Mouse (Mus musculus) limb, embryonic 12.5 days (tissue): Measurements from ENCODE around the gene Ccdc102a. TPM values are rescaled to one million over a fixed set of nuclear protein-coding genes. Genes with fewer than 3 reads are reported as not detected.

Experiments
- ATAC-seq: fragments of 200-750 bp; cut with Nextera tagmentation; 2 replicates; pipeline ENCODE4 v1.8.0; 2017; ENCODE audit warnings: low read depth, moderate TSS enrichment; ENCODE audit not compliant: insufficient number of reproducible peaks, insufficient read depth, low FRiP score, low TSS enrichment
- H3K27ac ChIP-seq: fragments of 300-500 bp; sonication (generic); 2 replicates; pipeline ENCODE4 v1.5.1; 2016; ENCODE audit warnings: mild to moderate bottlenecking, moderate library complexity
- H3K27me3 ChIP-seq: fragments of 300-500 bp; sonication (generic); 2 replicates; pipeline ENCODE4 v1.6.1; 2016; ENCODE audit warnings: mild to moderate bottlenecking, moderate library complexity
- H3K36me3 ChIP-seq: fragments of 300-500 bp; sonication (generic); 2 replicates; pipeline ENCODE4 v1.6.1; 2016; ENCODE audit warnings: mild to moderate bottlenecking, moderate library complexity
- H3K4me1 ChIP-seq: fragments of 300-500 bp; sonication (generic); replicated peaks from 2 replicates; pipeline ENCODE4 v1.6.1; 2016
- H3K4me2 ChIP-seq: fragments of 300-500 bp; sonication (generic); 2 replicates; pipeline ENCODE4 v1.6.1; 2016; ENCODE audit warnings: mild to moderate bottlenecking, moderate library complexity
- H3K4me3 ChIP-seq: fragments of 300-500 bp; sonication (generic); replicated peaks from 2 replicates; pipeline ENCODE4 v1.5.1; 2016; ENCODE audit warnings: mild to moderate bottlenecking
- H3K9ac ChIP-seq: fragments of 300-500 bp; sonication (generic); replicated peaks from 2 replicates; pipeline ENCODE4 v1.6.1; 2016; ENCODE audit warnings: mild to moderate bottlenecking, moderate library complexity
- H3K9me3 ChIP-seq: fragments of 300-500 bp; sonication (generic); 2 replicates; pipeline ENCODE4 v1.6.1; 2016; ENCODE audit warnings: mild to moderate bottlenecking, moderate library complexity
- WGBS: fragments of 180-500 bp; shearing (Covaris S2); methylation state at CpG from one replicate; pipeline ENCODE4 v1.1.7; 2016; 5-methylcytosine and 5-hydroxymethylcytosine counted together
- polyA plus RNA-seq: library from polyadenylated mRNA; unstranded; fragments of >200 nt; fragmentation: Nextera tagmentation; extraction: Ambion mirVana; gene quantifications from 2 replicates; pipeline ENCODE4 v1.2.1, GENCODE M21; 2016

Ccdc102a gene
- polyA plus RNA-seq, result 48.5 and 52.6 TPM in 2 replicates

DNA sequence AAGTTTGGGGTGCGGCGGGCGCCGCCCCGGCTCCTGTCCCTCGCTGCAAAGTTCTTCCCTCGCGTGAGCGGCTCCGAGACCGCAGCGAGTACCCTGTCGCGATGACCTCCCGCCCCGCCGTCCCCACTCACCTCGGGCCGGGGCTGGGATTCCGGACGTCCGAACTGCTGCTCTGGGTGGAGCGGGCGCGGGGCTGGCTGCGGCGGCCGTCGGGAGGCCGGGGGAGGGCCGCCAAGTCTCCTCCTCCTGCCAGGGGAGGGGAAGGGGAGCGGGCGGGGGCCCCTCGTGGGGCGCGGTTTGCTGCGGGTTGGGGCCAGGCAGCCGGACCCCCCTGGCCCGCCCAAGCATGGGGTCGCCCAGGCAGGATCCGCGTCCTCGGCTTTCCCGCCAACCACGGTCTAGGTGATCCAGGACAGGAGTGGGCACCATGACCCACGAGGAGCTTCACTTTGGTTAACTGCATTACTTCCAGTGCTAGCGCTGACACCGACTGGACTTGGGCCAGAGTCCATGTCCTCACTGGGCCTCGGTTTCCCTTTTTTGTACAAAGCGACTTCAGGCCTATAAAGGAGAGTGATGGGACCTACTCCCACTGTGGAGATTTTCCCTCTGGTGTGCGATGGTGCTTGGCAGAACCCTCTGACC lies at the start of gene Ccdc102a:
Gene Ccdc102a, minus strand, starts transcription at position 248 of the 645 bp plus-strand sequence.
- Histone ChIP-seq H3K4me1 (peaks cover 40% of the 10 kb centered on the region), H3K4me2 (peak within 1 kb of the TSS; percentile 78), H3K4me3 (peak within 1 kb of the TSS; percentile 82), H3K27me3 (peaks cover 9% of the 10 kb centered on the region), H3K36me3 (peaks cover 3% of the 10 kb centered on the region), H3K9me3 (no peaks in the 10 kb centered on the region), H3K9ac (peak within 1 kb of the TSS; percentile 89), H3K27ac (peak within 1 kb of the TSS; percentile 90)
- 3% methylated on average over 45 of the region's 51 CpGs for WGBS
- ATAC-seq, result peak; percentile 28

DNA sequence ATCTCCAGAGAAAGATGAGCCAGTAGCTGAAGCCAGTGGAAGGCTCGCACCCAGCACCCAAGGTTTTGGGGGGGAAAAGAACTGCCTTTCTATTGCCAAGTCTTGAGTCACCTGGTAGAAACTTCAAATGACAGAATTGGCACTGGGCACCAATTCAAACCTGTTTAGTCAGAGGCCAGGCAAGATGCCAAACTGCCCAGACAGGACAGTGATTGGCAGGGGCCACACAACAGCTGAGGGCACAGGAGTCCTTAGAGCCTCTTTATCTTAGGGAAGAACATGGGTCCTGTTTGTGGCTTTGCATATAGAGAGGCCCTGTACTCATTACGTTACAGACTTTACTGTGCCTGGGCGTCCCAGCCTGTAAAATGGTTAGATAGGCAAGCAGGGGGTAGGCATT lies 49.7 kb upstream of the Ccdc102a start:
- no peaks in the 10 kb centered on the region for H3K36me3 ChIP-seq
- H3K27me3 ChIP-seq, result no peaks in the 10 kb centered on the region
- no peak for ATAC-seq
- 73% methylated on average over 3 of the region's 3 CpGs for WGBS
- H3K9ac ChIP-seq, result no peak overlapping the region
- H3K4me2 ChIP-seq, result no peak overlapping the region
- no peak overlapping the region for H3K4me3 ChIP-seq
- no peak overlapping the region for H3K27ac ChIP-seq
- H3K4me1 ChIP-seq, result no peaks in the 10 kb centered on the region
- no peaks in the 10 kb centered on the region for H3K9me3 ChIP-seq

DNA sequence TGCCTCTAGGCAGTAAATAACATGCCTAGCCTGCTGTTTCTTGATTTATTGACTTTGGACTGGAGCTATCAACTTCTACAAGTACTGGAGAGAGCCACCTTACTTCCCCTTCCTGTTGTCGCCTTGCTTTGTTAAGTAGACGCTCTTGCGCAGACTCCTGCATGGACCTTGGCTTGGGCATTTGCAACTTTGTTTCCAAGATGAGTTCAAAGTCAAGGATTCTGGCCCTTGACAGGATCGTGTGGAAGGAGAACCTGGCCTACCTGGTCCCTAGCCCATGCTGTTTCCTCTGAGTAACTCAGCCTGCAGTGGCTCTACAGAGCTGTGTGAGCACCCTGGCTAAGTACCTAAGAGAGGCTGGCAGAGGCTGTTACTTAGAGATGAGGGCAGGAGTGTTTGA lies 49.2 kb upstream of the Ccdc102a start:
- Histone ChIP-seq H3K4me1 (0 out of 2 replicates have a peak, but pooled peaks cover 3% of the 10 kb centered on the region), H3K4me3 (no peak overlapping the region), H3K9me3 (no peaks in the 10 kb centered on the region), H3K27me3 (no peaks in the 10 kb centered on the region), H3K36me3 (no peaks in the 10 kb centered on the region), H3K4me2 (no peak overlapping the region), H3K9ac (no peak overlapping the region), H3K27ac (no peak overlapping the region)
- WGBS, result 75% methylated on average over 4 of the region's 4 CpGs
- no peak for ATAC-seq

DNA sequence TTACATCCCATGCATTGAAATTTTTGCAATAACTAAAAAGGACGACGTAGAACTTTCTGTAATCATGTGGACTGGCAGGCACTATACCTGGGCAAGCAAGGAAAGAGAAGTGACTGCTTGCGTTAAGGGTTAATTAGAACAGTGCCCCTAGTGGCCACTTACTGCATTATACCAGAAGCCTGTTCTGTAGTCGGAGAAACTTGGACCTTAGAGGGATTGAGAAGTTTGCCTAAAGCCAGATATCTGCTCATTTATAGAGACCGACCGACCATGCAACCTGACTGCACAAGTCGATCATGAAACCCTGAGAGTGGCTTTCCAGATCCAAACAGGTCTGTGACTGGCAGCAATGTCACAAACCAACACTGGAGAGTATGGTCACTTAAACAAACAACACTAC lies 48.7 kb upstream of the Ccdc102a start:
- H3K4me2 ChIP-seq, result no peak overlapping the region
- no peaks in the 10 kb centered on the region for H3K27me3 ChIP-seq
- no peak overlapping the region for H3K4me3 ChIP-seq
- H3K27ac ChIP-seq, result no peak overlapping the region
- 26% methylated on average over 7 of the region's 7 CpGs for WGBS
- H3K36me3 ChIP-seq, result no peaks in the 10 kb centered on the region
- no peak overlapping the region for H3K9ac ChIP-seq
- ATAC-seq, result no peak
- H3K4me1 ChIP-seq, result peaks cover 3% of the 10 kb centered on the region; the same call in 1 of the 2 replicates
- H3K9me3 ChIP-seq, result no peaks in the 10 kb centered on the region

DNA sequence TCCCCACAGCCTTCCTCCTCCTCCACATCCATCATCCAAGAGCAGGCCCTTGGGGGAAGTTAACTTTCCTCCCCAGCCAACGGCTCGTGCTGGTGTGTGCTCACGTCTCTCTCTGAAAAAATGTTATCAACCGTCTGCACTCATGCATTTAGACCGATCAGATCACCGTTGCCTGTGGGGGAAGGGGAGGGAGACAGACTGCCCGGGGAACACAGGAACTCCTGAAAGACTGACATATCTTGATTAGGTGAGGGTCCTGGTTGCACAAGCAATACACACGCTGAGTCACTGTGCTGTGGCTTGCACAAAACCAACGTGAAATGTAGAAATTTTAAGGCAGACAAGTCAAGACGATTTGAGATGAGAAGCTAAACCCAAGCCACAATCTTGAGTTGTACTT lies 46.9 kb upstream of the Ccdc102a start:
- WGBS, result 60% methylated on average over 10 of the region's 10 CpGs
- H3K9ac ChIP-seq, result no peak overlapping the region
- H3K4me2 ChIP-seq, result no peak overlapping the region
- H3K27me3 ChIP-seq, result no peaks in the 10 kb centered on the region
- no peak for ATAC-seq
- H3K27ac ChIP-seq, result no peak overlapping the region
- H3K9me3 ChIP-seq, result no peaks in the 10 kb centered on the region
- no peaks in the 10 kb centered on the region for H3K36me3 ChIP-seq
- H3K4me1 ChIP-seq, result peaks cover 3% of the 10 kb centered on the region; the same call in 1 of the 2 replicates
- no peak overlapping the region for H3K4me3 ChIP-seq

DNA sequence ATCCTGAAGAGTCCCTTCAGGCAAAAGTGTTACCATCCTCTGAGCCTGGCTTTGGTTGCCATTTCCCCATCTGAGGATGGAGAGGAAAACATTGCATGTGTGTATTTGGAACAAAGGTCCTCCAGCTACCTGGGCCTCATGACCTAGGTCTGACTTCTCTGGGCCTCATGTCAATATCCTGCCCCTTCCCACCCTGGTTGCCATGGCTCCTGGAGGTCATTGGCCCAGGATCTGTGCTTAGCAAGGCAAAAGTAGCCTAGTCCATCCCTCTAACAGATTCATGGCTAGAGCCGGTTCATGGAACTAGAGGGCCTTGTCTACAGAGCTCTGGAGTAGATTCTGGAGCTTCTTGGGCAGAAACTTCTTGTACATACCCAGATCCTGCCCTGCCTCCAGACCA lies 44.3 kb upstream of the Ccdc102a start:
- no peak overlapping the region for H3K9ac ChIP-seq
- peaks cover 3% of the 10 kb centered on the region; the same call in 1 of the 2 replicates for H3K4me1 ChIP-seq
- H3K9me3 ChIP-seq, result no peaks in the 10 kb centered on the region
- WGBS, result 80% methylated on average over 1 of the region's 1 CpGs
- no peaks in the 10 kb centered on the region for H3K36me3 ChIP-seq
- no peaks in the 10 kb centered on the region for H3K27me3 ChIP-seq
- no peak overlapping the region for H3K4me3 ChIP-seq
- no peak for ATAC-seq
- H3K27ac ChIP-seq, result no peak overlapping the region
- no peak overlapping the region for H3K4me2 ChIP-seq

DNA sequence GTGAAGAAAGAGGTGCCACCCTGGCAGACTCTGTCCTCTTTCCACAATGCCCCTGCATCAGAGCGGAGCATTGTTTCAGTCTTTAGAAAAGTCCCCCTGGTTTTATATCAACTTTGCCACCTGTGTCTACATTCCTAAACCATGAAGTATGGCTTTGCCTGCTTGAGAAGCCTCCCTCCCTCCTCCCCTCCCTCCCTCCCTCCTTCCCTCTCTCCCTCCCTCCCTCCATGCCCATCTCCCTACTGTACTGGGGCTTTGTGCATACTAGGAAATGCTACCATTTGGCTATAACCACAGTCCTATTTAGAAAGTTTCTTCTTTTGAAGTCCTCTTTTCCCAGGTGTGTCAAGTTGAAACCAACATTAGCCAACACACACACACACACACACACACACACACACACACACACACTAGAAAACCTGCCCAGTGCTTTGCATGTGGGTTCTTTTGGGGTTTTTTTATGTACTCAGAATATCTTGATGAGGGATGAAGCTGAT lies 38.2 kb upstream of the Ccdc102a start:
- no peaks in the 10 kb centered on the region for H3K4me1 ChIP-seq
- no peak overlapping the region for H3K4me3 ChIP-seq
- H3K36me3 ChIP-seq, result no peaks in the 10 kb centered on the region
- H3K27ac ChIP-seq, result no peak overlapping the region
- 81% methylated on average over 1 of the region's 1 CpGs for WGBS
- H3K9me3 ChIP-seq, result no peaks in the 10 kb centered on the region
- no peak overlapping the region for H3K4me2 ChIP-seq
- no peak for ATAC-seq
- H3K27me3 ChIP-seq, result no peaks in the 10 kb centered on the region
- H3K9ac ChIP-seq, result no peak overlapping the region

DNA sequence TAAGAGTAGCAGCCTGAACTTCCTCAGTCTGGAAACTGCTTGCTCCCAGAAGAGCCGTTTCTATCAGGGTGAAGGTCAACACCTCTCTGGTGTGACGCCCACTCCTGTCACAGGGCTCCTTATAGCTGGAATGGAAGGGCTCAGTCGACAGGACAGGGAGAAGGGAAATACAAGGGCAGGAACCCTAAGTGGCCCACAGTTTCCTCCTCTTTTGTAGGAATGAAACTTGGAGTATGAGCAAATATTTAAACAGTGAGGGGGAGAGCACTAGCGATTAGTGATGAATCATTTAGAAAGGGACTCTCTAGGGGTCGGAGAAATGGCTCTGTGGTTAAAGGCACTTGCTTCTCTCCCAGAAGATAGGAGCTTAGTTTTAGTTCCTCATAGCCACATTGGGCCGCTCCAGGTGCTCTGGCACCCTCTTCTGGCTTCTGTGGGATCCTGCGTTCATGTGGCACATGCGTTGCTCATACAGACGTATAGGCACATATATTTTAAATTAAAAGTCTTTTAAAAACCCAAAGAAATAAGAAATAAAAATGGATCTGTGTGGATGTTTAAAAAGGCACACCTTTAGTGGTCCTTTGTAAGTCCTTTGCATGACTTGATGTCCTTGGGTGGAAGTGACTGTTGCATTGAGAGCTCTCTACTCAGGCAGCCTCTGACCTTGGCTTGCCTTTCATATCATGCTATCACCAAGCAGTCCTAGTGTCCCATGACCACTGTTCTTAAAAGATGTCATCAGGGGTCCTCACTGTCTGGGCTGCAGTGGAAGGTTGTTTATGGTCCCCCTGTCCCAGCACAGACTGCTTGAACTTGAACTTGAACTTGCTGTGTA lies 37.2 kb upstream of the Ccdc102a start:
- H3K27me3 ChIP-seq, result no peaks in the 10 kb centered on the region
- 32% methylated on average over 9 of the region's 9 CpGs for WGBS
- 0 out of 2 replicates have a peak, but pooled peaks have one; percentile 27 for ATAC-seq

DNA sequence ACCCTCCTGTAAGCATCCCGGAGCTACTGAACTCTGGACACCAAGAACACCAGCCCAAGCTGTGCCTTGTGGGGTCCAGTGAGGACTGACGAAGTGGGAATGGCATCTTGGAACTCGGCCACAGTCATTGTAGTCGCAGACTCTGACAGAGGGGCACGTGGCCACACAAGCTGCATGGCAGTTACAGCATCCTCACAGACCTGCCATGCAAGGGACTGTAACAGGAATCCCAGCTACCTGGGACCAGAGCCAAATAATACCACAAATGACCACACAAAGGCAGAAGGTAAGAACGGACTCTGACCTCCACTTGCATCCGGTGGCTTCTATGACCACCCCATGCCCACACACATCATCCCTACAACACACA lies 36.5 kb upstream of the Ccdc102a start:
- no peak for ATAC-seq
- Histone ChIP-seq H3K9ac (no peak overlapping the region), H3K9me3 (no peaks in the 10 kb centered on the region), H3K27ac (no peak overlapping the region), H3K36me3 (no peaks in the 10 kb centered on the region), H3K4me1 (no peaks in the 10 kb centered on the region), H3K4me3 (no peak overlapping the region), H3K27me3 (no peaks in the 10 kb centered on the region), H3K4me2 (no peak overlapping the region)
- WGBS, result 81% methylated on average over 7 of the region's 7 CpGs

More for the DNA sequence above, 37.2 kb upstream of the Ccdc102a start:
- H3K36me3 ChIP-seq, result no peaks in the 10 kb centered on the region
- H3K27ac ChIP-seq, result no peak overlapping the region
- no peak overlapping the region for H3K4me3 ChIP-seq
- H3K4me1 ChIP-seq, result no peaks in the 10 kb centered on the region
- H3K9me3 ChIP-seq, result no peaks in the 10 kb centered on the region
- H3K4me2 ChIP-seq, result no peak overlapping the region
- no peak overlapping the region for H3K9ac ChIP-seq

DNA sequence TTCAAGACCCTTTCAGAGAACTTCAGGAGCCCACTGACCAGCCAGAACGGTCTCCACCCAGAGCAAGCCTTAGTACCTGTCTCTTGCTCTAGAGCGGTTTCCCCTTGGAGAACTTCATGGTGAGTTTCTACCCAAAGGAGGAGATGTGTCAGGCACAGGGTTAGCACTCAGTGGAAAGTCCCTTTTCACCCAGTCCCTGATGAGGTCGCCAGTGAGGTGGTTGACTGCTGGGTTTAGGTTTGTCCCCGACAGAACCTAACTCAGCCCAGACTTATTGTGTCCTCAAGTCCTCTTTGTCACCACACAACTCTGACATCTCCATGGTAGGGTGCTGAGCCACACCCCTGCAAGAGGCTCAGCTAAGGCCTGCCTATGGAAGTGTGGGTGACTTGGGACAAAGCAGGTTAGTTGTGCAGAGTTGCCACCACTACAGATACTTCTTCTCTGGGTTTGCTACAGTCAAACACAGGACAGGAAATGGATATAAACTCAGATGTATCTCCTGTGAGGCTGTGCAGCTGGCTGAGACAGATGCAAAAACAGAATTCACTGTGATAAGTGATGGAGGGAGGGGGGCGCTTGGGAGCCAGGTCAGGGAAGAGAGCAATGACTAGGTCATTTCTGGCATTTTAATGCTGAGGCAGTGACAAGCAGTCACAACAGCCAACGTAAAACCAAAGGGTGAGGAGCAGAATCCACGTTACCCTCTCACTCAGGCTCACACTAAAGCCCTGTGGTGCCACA lies 35.9 kb upstream of the Ccdc102a start:
- Histone ChIP-seq H3K36me3 (no peaks in the 10 kb centered on the region), H3K27me3 (no peaks in the 10 kb centered on the region), H3K4me1 (no peaks in the 10 kb centered on the region), H3K27ac (no peak overlapping the region), H3K4me2 (no peak overlapping the region), H3K9ac (no peak overlapping the region), H3K4me3 (no peak overlapping the region), H3K9me3 (no peaks in the 10 kb centered on the region)
- WGBS, result 74% methylated on average over 7 of the region's 7 CpGs
- ATAC-seq, result no peak

DNA sequence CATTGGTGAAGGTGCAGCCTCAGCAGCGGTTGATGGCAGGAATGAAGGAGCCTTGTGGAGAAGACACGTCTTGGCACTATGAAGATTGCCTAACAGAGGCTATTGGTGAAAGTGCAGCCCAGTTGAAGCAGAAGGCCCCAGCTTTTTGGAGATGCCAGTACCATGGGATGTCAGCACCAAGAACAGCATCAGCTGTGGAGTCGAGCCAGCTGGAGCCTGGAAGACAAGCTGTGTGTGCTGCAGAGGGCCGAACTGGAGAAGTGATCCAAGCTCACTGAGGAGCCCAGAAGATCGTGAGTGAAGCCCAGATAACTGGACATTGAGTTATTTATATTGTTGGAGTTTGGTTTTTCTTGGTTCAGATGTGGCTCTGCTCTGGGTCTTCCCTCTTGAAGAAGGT lies 34.2 kb upstream of the Ccdc102a start:
- Histone ChIP-seq H3K4me3 (no peak overlapping the region), H3K4me1 (no peaks in the 10 kb centered on the region), H3K36me3 (no peaks in the 10 kb centered on the region), H3K9me3 (no peaks in the 10 kb centered on the region), H3K9ac (no peak overlapping the region), H3K4me2 (no peak overlapping the region), H3K27me3 (no peaks in the 10 kb centered on the region), H3K27ac (no peak overlapping the region)
- WGBS, result 75% methylated on average over 5 of the region's 5 CpGs
- no peak for ATAC-seq
